Mouse (Mus musculus) urinary bladder, adult 2 months (tissue): ENCODE results near the gene Nfic. TPM values are rescaled to one million over a fixed set of nuclear protein-coding genes. Genes with fewer than 3 reads are reported as not detected.
"Not testable (repeated sequence)": the region's sequence is repeated elsewhere in the genome, so short reads cannot be mapped to it uniquely, and the experiment has no call there.

Experiments
- DNase-seq: peaks from one replicate; pipeline ENCODE4 v3.0.0; 2022; ENCODE audit warnings: low spot score
- polyA plus RNA-seq: library from polyadenylated mRNA; depleted of rRNA; stranded (reverse); fragments of >200 nt; gene quantifications from 2 replicates; pipeline ENCODE4 v1.2.3, GENCODE M21; 2012

Gene Nfic
- polyA plus RNA-seq, 1 experiment, result 28.4 TPM

- no peak for DNase-seq
These were observed 5.5 kb upstream of the Nfic start for GRCm38 (mm10) chr10:81460951-81461350.

- no peak for DNase-seq
These were observed 5.0 kb upstream of the Nfic start for GRCm38 (mm10) chr10:81460471-81460870.

DNA sequence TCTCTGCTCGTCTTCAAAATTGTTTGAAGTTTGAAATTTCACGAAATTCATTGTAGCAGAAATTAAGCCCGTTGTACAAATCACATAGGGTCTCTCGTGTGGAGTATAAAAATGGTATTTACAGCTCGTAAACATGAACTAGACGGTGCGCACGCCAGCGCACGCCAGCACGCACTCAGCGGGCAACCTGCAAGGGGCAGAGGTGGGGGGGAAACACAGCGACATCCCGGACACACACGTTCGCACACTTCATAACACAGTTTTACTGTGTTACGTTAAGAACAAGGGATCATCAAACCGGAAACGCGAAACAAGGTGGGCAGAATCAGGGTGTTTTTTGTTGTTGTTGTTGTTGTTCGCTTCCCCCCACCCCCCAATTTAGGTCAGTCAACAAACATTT lies 4.0 kb upstream of the Nfic start:
- DNase-seq, result no peak

DNA sequence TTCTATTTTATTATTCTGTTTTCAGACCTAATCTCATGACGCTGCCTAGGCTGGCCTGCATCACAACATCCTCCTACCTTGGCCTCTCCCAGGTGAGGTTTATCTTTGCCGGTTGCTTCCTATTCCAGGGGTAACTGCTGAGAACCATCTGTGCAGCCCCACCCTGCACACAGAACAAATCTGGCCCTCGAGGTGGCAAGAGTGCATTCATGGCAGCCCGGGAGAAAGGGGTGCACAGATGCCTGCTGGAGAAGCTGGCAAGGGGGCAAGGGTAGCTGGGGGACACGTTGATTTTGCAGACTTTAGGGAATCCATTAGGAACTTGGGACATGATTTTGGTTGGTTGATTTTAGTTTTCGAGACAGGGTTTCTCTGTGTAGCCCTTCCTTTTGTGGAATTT lies 2.8 kb upstream of the Nfic start:
- peak; percentile 16 for DNase-seq

DNA sequence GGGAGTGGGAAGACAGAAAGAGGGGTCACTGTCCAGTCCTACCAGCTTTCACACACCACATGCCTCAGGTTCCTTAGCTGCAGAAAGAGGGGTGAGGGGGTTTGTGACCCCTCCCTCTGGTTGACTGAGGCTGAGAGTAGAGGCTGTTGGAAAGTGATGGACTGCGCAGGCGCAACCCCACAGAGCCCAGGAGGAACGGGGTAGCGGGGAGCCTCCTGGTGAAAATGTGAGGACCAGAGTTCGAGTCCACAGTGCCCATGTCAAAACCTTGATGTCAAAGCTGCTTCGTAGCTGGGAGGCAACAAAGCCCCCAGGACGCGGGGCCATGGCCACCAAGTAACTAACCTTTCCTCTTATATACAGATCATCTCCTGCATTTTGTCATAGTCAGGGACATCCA lies 2.2 kb upstream of the Nfic start:
- peak; percentile 16 for DNase-seq

DNA sequence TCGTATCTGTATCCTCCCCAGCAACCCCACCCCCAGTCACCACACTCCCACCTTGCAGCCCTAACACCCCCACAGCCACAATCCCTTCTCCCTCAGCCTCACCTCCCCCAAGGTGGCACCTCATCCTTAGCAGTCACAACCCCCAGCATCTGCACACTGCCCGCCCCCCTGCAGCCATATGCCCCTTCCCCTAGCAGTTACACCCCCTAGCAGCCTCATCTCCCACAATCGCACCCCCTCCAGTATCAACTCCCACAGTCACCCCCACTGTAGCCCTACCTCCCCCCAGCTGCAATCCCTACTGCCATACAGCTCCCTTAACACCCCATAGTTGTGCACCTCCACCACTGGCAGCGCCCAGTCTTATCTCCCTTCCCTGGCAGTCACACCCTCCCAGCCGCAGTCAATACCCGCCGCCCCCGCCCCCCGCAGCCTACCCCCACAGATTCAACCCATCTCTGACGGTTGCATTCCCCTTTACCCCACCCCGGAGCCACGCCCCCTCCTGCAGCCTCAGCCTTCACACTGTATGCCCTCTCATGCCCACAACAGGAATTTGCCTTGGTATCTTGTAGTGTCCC lies 1.6 kb upstream of the Nfic start:
- no peak for DNase-seq

GRCm38 (mm10) chr10:81454106-81454505 lies 1.3 kb downstream of the Nfic start:
- DNase-seq, result no peak

DNA sequence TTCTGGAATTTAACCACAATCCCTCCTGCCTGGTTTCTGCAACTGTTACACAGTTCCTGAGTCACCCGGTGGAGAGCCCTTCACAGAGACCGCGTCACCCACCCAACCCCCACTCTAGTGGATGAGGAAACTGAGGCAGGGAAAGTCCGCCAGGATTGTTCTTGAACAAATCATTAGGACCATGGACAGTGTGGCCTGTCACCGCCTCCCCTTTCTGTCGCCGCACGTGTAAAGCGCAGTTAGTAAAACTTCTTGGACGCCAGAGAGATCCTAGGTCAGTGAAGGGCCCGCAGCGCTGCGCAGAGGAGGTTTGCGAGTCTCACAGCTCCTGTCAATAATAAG lies 2.5 kb downstream of the Nfic start:
- no peak for DNase-seq

GRCm38 (mm10) chr10:81452237-81452946 lies 3.0 kb downstream of the Nfic start:
- DNase-seq, result peak; percentile 15

DNA sequence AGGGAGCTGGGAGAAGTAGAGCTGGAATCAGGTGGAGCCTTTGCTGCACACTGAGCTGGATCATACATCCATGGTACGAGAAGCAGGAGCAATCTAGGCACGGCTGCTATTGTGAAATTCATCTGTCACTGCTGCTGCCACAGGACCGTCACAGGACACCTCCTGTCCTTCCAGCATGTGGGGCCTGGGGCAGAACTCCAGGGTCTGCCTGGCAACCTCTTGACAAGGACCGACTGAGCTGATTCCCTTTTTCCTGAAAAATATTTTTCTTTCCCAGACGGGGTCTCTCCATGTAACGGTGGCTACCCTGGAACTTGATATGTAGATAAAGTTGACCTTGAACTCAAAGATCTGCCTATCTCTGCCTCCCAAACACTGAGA lies 4.1 kb downstream of the Nfic start:
- no peak for DNase-seq

- no peak for DNase-seq
These were observed 4.6 kb downstream of the Nfic start for GRCm38 (mm10) chr10:81450641-81451364.

GRCm38 (mm10) chr10:81450140-81450539 lies 5.3 kb downstream of the Nfic start:
- DNase-seq, result peak; percentile 44

- not testable (repeated sequence) for DNase-seq
These were observed 9.9 kb downstream of the Nfic start for GRCm38 (mm10) chr10:81445516-81445915.

DNA sequence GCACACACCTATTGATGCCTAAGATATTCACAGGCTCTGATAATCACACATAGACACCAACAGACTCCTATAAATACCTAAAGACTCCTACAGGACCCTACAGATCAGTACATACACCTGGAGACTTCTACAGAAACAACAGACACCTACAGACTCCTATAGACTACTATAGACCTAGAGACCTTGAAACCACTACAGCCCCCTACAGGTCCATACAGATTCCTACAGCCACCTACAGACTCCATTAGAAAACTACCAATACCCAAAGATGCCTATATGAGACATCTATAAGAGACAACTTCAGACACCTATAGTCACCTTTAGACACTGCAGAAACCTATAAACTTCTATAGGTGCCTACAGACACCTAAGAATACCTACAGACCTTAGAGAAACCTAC lies 14.4 kb downstream of the Nfic start:
- no peak for DNase-seq

GRCm38 (mm10) chr10:81435436-81435835 lies 20.0 kb downstream of the Nfic start:
- DNase-seq, result peak; percentile 53

- peak; percentile 22 for DNase-seq
These were observed 20.8 kb downstream of the Nfic start for GRCm38 (mm10) chr10:81434361-81435263.

DNA sequence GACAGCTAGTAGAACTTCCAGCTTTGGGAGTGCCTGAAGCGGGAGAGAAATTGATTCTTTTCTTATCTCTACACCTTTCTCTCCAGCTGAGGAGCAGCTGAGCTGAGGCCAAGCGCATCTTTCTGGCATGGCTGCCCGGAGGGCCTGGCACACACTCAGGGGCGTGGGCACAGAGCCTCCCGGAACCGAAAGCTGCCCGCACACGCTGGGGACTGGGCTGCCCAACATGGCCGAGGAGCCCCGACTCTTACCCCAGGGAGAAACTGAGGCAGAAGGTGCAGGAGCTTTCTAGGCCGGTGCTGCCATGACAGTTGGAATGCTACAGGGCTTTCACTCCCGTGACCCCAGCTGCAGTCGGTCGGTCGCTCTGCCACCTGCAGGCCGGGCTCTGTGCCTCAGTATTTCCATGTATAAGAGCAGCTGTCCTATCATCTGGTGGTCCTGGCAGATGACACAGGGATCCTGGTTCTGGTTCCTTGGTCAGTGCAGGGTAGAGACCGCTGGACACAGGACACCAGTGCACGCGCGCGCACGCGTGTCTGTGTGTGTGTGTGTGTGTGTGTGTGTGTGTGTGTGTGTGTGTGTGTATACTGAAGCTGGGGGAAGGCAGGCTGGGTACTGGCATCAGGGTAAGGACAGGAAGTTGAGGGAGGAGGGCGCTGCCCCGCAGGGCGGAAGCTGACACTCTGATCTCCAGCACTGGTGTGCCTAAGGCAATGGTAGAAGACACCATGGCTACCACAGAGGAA lies 21.7 kb downstream of the Nfic start:
- DNase-seq, result peak; percentile 34

DNA sequence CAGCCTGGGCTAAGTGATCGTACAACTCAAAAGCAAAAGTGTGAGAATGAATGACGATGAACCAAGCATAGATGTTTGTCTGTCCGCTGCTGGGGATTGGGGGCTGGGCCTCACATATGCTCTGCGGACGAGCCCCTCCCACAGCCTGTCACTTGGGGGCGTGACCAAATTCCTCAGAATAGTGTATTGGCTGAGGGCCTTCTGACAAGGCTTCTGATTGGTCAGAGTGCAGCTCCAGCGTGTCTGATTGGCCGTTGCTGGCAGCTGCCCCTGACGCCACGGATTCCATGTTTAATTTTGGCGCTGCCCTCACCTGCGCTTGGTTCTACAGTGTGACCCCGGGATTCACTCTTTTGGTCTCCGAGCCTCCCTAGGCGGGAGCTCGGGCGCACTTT lies 22.6 kb downstream of the Nfic start:
- peak; percentile 65 for DNase-seq

- no peak for DNase-seq
These were observed 23.1 kb downstream of the Nfic start for GRCm38 (mm10) chr10:81432169-81432867.

GRCm38 (mm10) chr10:81431526-81432168 lies 23.8 kb downstream of the Nfic start:
- DNase-seq, result peak; percentile 25
